26 mouse cellular contexts compared by ENCODE assay signal in genomic region chr6:12349105-12349759, GRCm38 (mm10).
DNase-seq lines count a peak whose midpoint lies in the region; ATAC-seq lines count a peak whose summit lies in the region.
"Had no signal": no experiment of that assay in that cellular context is flagged by ENCODE, and none has a peak within 500 bp of the region (broad histone marks: within the 10 kb centered on the region; RNA-seq: fewer than 3 reads in every experiment).

No protein-coding gene starts in this region.

- no peaks in the 10 kb centered on the region for H3K4me1 ChIP-seq in hindbrain, embryonic 11.5 days (replicated peaks; ENCODE audit: control insufficient read depth, insufficient read depth, low read length)
- H3K4me1 ChIP-seq in hindbrain, embryonic 16.5 days (ENCODE audit: control insufficient read depth, insufficient read depth, low read depth, low read length): no peaks in the 10 kb centered on the region
- 0 out of 2 replicates have a peak, but pooled peaks cover 3% of the 10 kb centered on the region for H3K4me1 ChIP-seq in midbrain, embryonic 12.5 days
- peaks cover 2% of the 10 kb centered on the region; the same call in 1 of the 2 replicates for H3K4me1 ChIP-seq in midbrain, embryonic 15.5 days
- H3K4me1 ChIP-seq in neural tube, embryonic 13.5 days (replicated peaks): 0 out of 2 replicates have a peak, but pooled peaks cover 4% of the 10 kb centered on the region
- no peaks in the 10 kb centered on the region for H3K4me1 ChIP-seq in neural tube, embryonic 15.5 days
- H3K4me1 ChIP-seq: embryonic facial prominence, embryonic 10.5 days; embryonic facial prominence, embryonic 13.5 days; heart, embryonic 10.5 days; heart, embryonic 13.5 days had no signal

- no peak overlapping the region for H3K4me3 ChIP-seq in hindbrain, embryonic 11.5 days (ENCODE audit: low read depth, low read length)
- H3K4me3 ChIP-seq in hindbrain, embryonic 16.5 days (ENCODE audit: low read length): no peak overlapping the region
- H3K4me3 ChIP-seq in midbrain, embryonic 12.5 days: no peak overlapping the region
- no peak overlapping the region for H3K4me3 ChIP-seq in midbrain, embryonic 15.5 days
- H3K4me3 ChIP-seq in neural tube, embryonic 13.5 days: no peak overlapping the region
- H3K4me3 ChIP-seq in neural tube, embryonic 15.5 days (replicated peaks): no peak overlapping the region
- H3K4me3 ChIP-seq: embryonic facial prominence, embryonic 10.5 days; embryonic facial prominence, embryonic 13.5 days; erythroblast, embryonic 14.5 days; heart, adult 2 months; heart, embryonic 10.5 days; heart, embryonic 13.5 days had no signal

- WGBS in hindbrain, embryonic 11.5 days: 78% methylated on average over 3 of the region's 3 CpGs
- WGBS in hindbrain, embryonic 16.5 days: 58% methylated on average over 3 of the region's 3 CpGs
- WGBS in midbrain, embryonic 12.5 days: 51% methylated on average over 3 of the region's 3 CpGs
- 37% methylated on average over 3 of the region's 3 CpGs for WGBS in midbrain, embryonic 15.5 days
- 54% methylated on average over 3 of the region's 3 CpGs for WGBS in neural tube, embryonic 13.5 days
- 52% methylated on average over 3 of the region's 3 CpGs for WGBS in neural tube, embryonic 15.5 days

- ATAC-seq in hindbrain, embryonic 11.5 days (ENCODE audit: low FRiP score): peak; percentile 39; the same call in 1 of the 2 replicates
- ATAC-seq in hindbrain, embryonic 16.5 days: no peak
- ATAC-seq in midbrain, embryonic 12.5 days (ENCODE audit: low FRiP score, low read depth): peak; percentile 75
- no peak for ATAC-seq in midbrain, embryonic 15.5 days (replicated peaks)
- ATAC-seq in neural tube, embryonic 13.5 days (ENCODE audit: low read depth): 0 out of 2 replicates have a peak, but pooled peaks have one; percentile 43
- no peak for ATAC-seq in neural tube, embryonic 15.5 days (ENCODE audit: low FRiP score)
- ATAC-seq: CD4-positive, CD25-positive, alpha-beta regulatory T cell, adult 4 months; forebrain, embryonic 16.5 days had no signal

- H3K4me2 ChIP-seq in hindbrain, embryonic 11.5 days (replicated peaks; ENCODE audit: low read depth, low read length): no peak overlapping the region
- H3K4me2 ChIP-seq in hindbrain, embryonic 16.5 days (ENCODE audit: low read length): no peak overlapping the region
- H3K4me2 ChIP-seq in midbrain, embryonic 12.5 days (replicated peaks): no peak overlapping the region
- no peak overlapping the region for H3K4me2 ChIP-seq in midbrain, embryonic 15.5 days
- H3K4me2 ChIP-seq in neural tube, embryonic 13.5 days: no peak overlapping the region
- H3K4me2 ChIP-seq in neural tube, embryonic 15.5 days: no peak overlapping the region
- H3K4me2 ChIP-seq: embryonic facial prominence, embryonic 13.5 days; heart, embryonic 13.5 days; hindbrain, embryonic 14.5 days had no signal

- no peaks in the 10 kb centered on the region for H3K9me3 ChIP-seq in hindbrain, embryonic 11.5 days (ENCODE audit: control insufficient read depth, low read length)
- H3K9me3 ChIP-seq in hindbrain, embryonic 16.5 days (ENCODE audit: control insufficient read depth, low read length): no peaks in the 10 kb centered on the region
- H3K9me3 ChIP-seq in midbrain, embryonic 12.5 days: no peaks in the 10 kb centered on the region
- no peaks in the 10 kb centered on the region for H3K9me3 ChIP-seq in midbrain, embryonic 15.5 days
- H3K9me3 ChIP-seq in neural tube, embryonic 13.5 days: no peaks in the 10 kb centered on the region
- H3K9me3 ChIP-seq in neural tube, embryonic 15.5 days (replicated peaks): no peaks in the 10 kb centered on the region
- H3K9me3 ChIP-seq: embryonic facial prominence, embryonic 10.5 days; embryonic facial prominence, embryonic 13.5 days; heart, embryonic 10.5 days; heart, embryonic 13.5 days had no signal

- no peak overlapping the region for H3K9ac ChIP-seq in hindbrain, embryonic 11.5 days (ENCODE audit: low read depth, low read length)
- no peak overlapping the region for H3K9ac ChIP-seq in hindbrain, embryonic 16.5 days (ENCODE audit: low read depth, low read length)
- no peak overlapping the region for H3K9ac ChIP-seq in midbrain, embryonic 12.5 days (replicated peaks)
- H3K9ac ChIP-seq in midbrain, embryonic 15.5 days: no peak overlapping the region
- no peak overlapping the region for H3K9ac ChIP-seq in neural tube, embryonic 13.5 days
- no peak overlapping the region for H3K9ac ChIP-seq in neural tube, embryonic 15.5 days (replicated peaks)
- H3K9ac ChIP-seq: embryonic facial prominence, embryonic 13.5 days; heart, embryonic 13.5 days; hindbrain, embryonic 14.5 days had no signal

- H3K27ac ChIP-seq in hindbrain, embryonic 11.5 days (ENCODE audit: low read depth, low read length): no peak overlapping the region
- H3K27ac ChIP-seq in hindbrain, embryonic 16.5 days (ENCODE audit: low read depth, low read length): no peak overlapping the region
- peak overlapping the region; percentile 32 for H3K27ac ChIP-seq in midbrain, embryonic 12.5 days (replicated peaks)
- no peak overlapping the region for H3K27ac ChIP-seq in midbrain, embryonic 15.5 days
- H3K27ac ChIP-seq in neural tube, embryonic 13.5 days (replicated peaks): 0 out of 2 replicates have a peak overlapping the region, but pooled peaks have one; percentile 4
- no peak overlapping the region for H3K27ac ChIP-seq in neural tube, embryonic 15.5 days (replicated peaks)
- H3K27ac ChIP-seq: embryonic facial prominence, embryonic 10.5 days; embryonic facial prominence, embryonic 13.5 days; heart, adult 2 months; heart, embryonic 10.5 days; heart, embryonic 13.5 days; hindbrain, embryonic 14.5 days had no signal

- DNase-seq in hindbrain, embryonic 11.5 days (ENCODE audit: low spot score): no peak
- DNase-seq: adrenal gland, adult 2 months; adrenal gland, postnatal 14 days; cerebellum, adult 11-12 months; cerebellum, adult 8-10 months; cerebellum, postnatal 10 days; cerebellum, postnatal 36 days; embryo, embryonic 11 days; gastrocnemius, postnatal 10 days; gastrocnemius, postnatal 36 days; heart, adult 2 months; heart, postnatal 14 days; heart, postnatal 4 days had no signal

- no peaks in the 10 kb centered on the region for H3K27me3 ChIP-seq in hindbrain, embryonic 11.5 days (ENCODE audit: control insufficient read depth, insufficient read depth, low read length)
- no peaks in the 10 kb centered on the region for H3K27me3 ChIP-seq in hindbrain, embryonic 16.5 days (replicated peaks; ENCODE audit: control insufficient read depth, insufficient read depth, low read length)
- no peaks in the 10 kb centered on the region for H3K27me3 ChIP-seq in midbrain, embryonic 12.5 days
- H3K27me3 ChIP-seq in midbrain, embryonic 15.5 days (replicated peaks): no peaks in the 10 kb centered on the region
- no peaks in the 10 kb centered on the region for H3K27me3 ChIP-seq in neural tube, embryonic 13.5 days
- H3K27me3 ChIP-seq in neural tube, embryonic 15.5 days (replicated peaks): no peaks in the 10 kb centered on the region
- H3K27me3 ChIP-seq: embryonic facial prominence, embryonic 13.5 days; heart, embryonic 13.5 days had no signal

- H3K36me3 ChIP-seq in hindbrain, embryonic 11.5 days (ENCODE audit: control insufficient read depth, insufficient read depth, low read length): no peaks in the 10 kb centered on the region
- no peaks in the 10 kb centered on the region for H3K36me3 ChIP-seq in hindbrain, embryonic 16.5 days (ENCODE audit: control insufficient read depth, insufficient read depth, low read length)
- no peaks in the 10 kb centered on the region for H3K36me3 ChIP-seq in midbrain, embryonic 12.5 days
- H3K36me3 ChIP-seq in midbrain, embryonic 15.5 days (replicated peaks): no peaks in the 10 kb centered on the region
- H3K36me3 ChIP-seq in neural tube, embryonic 13.5 days: 0 out of 2 replicates have a peak, but pooled peaks cover 3% of the 10 kb centered on the region
- no peaks in the 10 kb centered on the region for H3K36me3 ChIP-seq in neural tube, embryonic 15.5 days
- H3K36me3 ChIP-seq: embryonic facial prominence, embryonic 10.5 days; embryonic facial prominence, embryonic 13.5 days; heart, embryonic 10.5 days; heart, embryonic 13.5 days had no signal

Comparison
In these comparisons a context has a peak if more than half of its experiments do, and no peak if none do; other contexts are left out.
1. ATAC-seq: peak in hindbrain, embryonic 11.5 days (single experiment), midbrain, embryonic 12.5 days (single experiment) and neural tube, embryonic 13.5 days (single experiment); none in hindbrain, embryonic 16.5 days (single experiment), midbrain, embryonic 15.5 days (single experiment) and neural tube, embryonic 15.5 days (single experiment).
2. H3K27ac ChIP-seq: peak in midbrain, embryonic 12.5 days (single experiment) and neural tube, embryonic 13.5 days (single experiment); none in hindbrain, embryonic 11.5 days (single experiment), hindbrain, embryonic 16.5 days (single experiment), midbrain, embryonic 15.5 days (single experiment) and neural tube, embryonic 15.5 days (single experiment).